Mouse (Mus musculus): ENCODE data around the gene Pigw.
"Not testable (repeated sequence)": the region's sequence is repeated elsewhere in the genome, so short reads cannot be mapped to it uniquely, and the experiment has no call there.

Pigw gene

DNA sequence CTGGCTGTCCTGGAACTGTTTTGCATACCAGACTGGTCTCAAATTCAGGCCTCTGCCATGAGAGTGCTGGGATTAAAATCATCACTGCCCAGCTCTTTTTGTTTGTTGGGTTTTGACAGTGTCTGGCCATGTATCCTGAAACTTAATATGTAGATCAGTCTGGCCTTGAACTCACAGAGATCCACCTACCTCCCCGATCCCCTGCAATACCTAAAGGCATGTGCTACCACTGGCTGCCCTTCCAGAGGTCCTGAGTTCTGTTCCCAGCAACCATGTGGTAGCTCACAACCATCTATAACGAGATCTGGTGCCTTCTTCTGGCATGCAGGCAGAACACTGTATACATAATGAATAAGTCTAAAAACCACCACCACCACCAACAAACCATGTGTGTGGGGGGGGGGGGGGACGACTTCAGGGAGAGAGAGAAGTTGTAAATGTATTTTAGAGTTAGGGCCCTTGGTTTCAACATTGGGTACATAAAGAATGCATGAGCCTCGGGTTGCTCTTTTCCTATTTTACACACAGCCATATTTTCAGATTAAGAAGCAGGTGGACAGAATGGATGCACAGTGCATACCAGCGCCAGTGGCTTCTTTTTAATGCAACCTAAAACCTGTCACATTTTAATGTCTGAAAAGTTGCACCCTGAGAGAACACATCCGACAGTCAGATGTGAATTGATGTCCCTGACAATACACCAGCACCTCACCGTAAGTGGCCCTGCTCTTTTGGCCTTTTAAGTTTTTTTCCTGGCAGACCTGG is 896 bp downstream of the Pigw start:
- DNase-seq (ENCODE audit: low spot score in 2 of 2), result no peak

DNA sequence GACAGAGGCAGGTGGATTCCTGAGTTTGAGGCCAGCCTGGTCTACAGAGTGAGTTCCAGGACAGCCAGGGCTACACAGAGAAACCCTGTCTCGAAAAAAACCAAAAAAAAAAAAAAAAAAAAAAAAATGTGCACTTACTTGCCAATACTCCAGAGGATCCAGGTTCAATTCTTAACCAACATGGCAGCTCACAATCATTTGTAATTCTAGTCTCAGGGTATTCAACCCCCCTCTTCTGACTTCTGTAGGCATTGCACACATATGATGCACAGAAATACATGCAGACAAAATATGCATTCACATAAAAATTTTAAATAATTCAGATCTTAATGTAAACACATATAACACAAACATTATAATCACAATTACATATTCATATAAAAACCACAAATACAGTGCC is 4.1 kb downstream of the Pigw start:
- DNase-seq (ENCODE audit: low spot score in 2 of 2), result not testable (repeated sequence)

DNA sequence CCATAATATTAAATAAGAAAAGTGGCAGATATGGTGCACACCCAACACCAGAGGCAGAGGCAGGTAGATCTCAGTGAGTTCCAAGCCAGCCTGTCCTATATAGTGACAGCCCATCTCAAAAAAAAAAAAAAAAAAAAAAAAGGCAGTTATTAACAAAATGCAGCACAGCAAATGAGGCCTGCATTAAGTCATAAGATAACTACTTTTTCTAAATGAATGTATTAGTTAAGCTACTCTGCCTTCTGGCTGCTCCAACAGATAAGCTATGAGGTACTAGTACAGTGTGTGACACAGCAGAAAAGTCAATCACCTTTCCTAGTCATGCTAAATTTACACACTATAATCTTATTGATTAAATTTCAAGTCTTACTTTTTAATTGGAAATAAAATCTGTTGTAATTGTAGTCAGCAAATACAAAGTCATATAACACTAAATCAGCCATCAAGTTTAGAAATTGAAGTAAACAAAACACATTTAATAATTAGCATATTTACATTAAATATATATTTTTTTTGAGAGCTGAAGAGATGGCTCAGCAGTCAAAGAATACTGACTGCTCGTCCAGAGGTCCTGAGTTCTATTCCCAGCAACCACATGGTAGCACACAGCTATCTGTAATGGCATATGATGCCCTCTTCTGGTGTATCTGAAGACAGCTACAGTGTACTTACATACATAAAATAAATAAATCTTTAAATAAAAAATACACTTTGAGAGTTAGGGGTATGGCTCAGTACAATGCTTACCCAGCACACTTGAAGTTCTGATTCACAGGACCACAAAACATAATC is 6.8 kb downstream of the Pigw start:
- no peak for DNase-seq (ENCODE audit: low spot score in 2 of 2)

- DNase-seq (ENCODE audit: low spot score in 2 of 2), result no peak
Measured at GRCm38 (mm10) chr11:84871548-84872069, 8.5 kb downstream of the Pigw start.

GRCm38 (mm10) chr11:84871046-84871445 is 9.0 kb downstream of the Pigw start:
- no peak for DNase-seq (ENCODE audit: low spot score in 2 of 2)

DNA sequence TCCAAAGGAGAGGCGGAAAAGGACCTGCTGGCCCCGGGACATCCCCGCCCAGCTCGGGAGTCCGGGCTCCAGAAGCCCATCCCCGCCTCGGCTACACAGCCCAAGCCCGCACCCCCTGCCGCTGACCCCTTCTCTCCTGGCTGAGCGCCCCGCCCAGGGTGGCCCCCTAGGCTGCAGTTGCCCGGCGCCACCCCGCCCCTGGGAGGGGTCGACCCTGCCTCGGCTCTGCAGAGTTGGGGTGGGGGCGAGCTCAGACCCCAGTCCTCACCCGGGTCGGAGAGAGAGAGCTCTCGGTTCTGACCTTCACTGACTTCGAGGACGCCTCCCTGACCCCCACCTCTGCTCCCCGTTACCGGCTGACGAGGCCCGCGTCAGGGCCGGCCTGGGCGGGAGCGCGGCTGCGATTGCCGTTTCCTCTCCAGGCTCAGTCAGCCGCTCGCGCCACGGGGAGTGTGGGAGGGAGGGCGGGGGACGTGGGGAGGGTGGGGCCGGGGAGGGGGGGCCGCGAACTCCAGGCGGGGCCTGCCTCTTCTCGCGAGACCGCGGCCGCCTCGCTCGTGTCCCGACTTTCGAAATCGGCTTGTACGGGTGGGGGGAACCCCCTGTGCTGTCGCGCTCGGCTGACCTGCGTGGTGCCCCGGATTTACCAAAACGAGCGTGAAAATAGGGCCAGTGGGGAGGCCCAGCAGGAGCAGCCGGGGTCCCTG is 9.6 kb downstream of the Pigw start, which contains the start of gene Ggnbp2:
Gene Ggnbp2 (minus strand): TSS at position 481 of the 707 bp plus-strand sequence.
- DNase-seq (ENCODE audit: low spot score in 2 of 2), result peak; percentile 82 to 89

DNA sequence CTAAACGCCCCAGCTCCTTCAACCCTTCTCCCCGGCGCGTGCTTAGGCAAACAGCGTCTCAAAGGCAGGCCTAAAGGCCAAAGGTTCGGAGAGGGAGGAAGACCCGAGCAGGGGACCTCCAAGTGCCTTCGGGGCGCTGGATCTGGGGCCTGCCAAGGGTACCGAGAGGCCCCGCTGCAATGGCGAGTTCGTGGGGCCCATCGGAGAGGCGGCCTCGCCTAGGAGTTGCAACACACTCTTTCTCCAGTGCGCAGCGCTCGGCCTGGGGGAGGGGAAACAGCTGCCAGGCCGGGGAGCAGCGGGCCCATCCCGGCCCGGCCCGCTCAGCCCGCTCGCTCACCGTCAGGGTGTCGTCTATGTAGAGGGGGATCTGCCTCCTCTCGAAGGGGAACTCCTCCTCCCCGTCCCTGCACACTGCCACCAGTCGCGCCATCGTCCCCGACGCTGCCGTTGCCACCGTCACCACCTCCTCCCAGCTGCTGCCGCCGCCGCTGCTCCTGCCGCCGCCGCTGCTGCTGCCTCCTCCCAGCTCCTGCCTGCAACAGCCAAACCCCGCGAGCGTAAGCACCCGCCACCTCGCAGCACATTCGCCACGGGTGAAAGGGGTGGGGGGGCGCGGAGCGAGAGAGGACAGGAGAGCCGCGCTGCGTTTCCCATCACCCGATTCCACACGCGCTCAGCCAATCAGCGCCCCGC is 10.4 kb downstream of the Pigw start:
- peak; percentile 88 to 97 for DNase-seq (ENCODE audit: low spot score in 2 of 2)

GRCm38 (mm10) chr11:84868786-84869259 is 11.3 kb downstream of the Pigw start:
- DNase-seq (ENCODE audit: low spot score in 2 of 2), result no peak

GRCm38 (mm10) chr11:84867586-84867985 is 12.5 kb downstream of the Pigw start:
- DNase-seq (ENCODE audit: low spot score in 2 of 2), result no peak

- DNase-seq (ENCODE audit: low spot score in 2 of 2), result no peak
Measured at GRCm38 (mm10) chr11:84865268-84865667, 14.8 kb downstream of the Pigw start.

DNA sequence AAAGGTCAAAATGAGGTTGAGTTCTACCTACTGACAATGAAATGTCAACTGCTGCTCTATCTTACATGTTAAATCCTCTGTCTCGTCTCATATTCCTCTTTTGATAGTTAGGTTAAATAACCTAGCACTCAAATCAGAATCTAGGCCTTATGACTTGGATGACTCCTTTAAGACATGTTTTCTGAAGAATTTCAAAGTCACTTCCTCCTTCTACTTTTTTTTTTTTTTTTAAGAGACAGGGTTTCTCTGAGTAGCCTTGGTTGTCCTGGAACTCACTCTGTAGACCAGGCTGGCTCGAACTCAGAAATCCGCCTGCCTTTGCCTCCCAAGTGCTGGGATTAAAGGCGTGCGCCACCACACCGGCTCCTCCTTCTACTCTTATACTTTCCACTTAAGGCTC is 24.8 kb downstream of the Pigw start:
- DNase-seq (ENCODE audit: low spot score in 2 of 2), result no peak

DNA sequence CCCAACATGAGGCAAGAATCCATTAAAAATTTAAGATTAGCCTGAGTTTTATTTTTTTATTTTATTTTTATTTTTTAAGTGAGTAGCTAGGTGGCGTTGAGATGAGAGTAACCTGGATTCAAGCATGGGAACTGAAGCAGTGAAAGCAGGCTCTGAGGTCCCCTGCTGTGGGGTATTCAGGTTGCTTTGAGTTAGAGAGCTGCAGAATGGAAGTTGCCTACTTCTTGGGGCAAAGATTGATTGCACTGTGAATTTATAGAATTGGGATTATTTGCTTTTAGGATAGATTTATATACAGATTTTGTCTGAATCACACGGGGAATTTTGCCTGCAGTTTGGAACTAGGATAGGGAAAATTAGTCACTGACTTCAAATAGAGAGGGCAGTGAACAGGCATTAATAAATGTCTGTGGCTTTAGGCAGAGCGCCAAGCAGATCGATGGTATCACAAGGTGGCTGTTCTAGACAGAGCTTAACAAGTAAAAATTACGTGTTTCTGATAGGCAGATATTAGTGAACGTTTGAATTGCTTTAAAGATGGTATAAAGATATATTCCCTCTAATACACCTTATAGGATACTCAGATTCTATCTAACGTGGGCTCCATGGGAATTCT is 32.5 kb downstream of the Pigw start:
- DNase-seq (ENCODE audit: low spot score in 2 of 2), result no peak

DNA sequence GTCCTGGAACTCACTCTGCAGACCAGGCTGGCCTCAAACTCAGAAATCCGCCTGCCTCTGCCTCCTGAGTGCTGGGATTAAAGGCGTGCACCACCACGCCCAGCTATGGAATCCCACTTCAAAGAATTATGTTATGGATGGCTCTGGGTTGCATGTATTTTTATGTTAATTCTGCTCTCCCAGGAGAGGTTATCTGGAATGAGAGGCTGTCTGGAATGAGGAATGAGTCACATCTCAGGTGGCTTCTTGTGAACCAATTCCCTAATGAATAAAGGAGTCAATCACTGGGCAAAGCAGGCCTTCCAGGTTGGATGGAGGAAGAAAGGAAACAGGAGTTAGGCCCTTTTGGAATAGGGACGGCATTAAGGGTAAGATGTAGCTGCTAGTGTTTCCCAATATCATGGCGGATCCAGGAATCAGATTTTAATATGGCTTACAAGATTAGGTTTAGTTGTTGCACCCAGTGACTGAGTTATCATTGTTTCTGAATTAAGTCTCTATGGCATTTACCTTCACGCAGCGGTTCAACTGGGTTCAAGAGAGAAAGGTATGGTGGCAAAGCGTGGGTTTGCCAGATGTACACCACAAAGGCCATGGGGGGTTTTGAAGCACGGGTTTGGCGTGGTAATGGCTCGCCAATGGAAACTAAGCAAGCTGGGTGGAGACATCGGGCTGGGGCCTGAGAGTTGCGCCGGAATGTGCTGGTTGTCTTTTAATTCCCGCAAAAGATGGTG is 33.2 kb downstream of the Pigw start:
- no peak for DNase-seq (ENCODE audit: low spot score in 2 of 2)

GRCm38 (mm10) chr11:84839330-84839729 is 40.8 kb downstream of the Pigw start:
- DNase-seq (ENCODE audit: low spot score in 2 of 2), result no peak

DNA sequence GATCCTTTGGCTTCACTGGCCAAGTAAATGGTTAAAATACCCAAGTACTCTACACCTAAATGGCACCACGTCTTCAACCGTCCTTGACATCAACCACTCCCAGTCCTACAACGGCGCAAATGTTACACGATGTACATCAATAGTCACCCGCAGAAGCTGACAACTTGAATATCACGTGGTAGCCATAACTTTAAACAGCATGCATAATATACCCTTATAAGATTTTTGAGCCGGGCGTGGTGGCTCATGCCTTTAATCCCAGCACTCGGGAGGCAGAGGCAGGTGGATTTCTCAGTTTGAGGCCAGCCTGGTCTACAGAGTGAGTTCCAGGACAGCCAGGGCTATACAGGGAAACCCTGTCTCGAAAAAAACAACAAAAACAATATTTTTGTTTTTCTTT is 50.6 kb downstream of the Pigw start:
- not testable (repeated sequence) for DNase-seq (ENCODE audit: low spot score in 2 of 2)

GRCm38 (mm10) chr11:84828516-84829399 is 51.3 kb downstream of the Pigw start, which contains the start of gene Dhrs11:
TSS of gene Dhrs11 (minus strand) at chr11:84828994.
- DNase-seq (ENCODE audit: low spot score in 2 of 2), result peak; percentile 79 to 91

DNA sequence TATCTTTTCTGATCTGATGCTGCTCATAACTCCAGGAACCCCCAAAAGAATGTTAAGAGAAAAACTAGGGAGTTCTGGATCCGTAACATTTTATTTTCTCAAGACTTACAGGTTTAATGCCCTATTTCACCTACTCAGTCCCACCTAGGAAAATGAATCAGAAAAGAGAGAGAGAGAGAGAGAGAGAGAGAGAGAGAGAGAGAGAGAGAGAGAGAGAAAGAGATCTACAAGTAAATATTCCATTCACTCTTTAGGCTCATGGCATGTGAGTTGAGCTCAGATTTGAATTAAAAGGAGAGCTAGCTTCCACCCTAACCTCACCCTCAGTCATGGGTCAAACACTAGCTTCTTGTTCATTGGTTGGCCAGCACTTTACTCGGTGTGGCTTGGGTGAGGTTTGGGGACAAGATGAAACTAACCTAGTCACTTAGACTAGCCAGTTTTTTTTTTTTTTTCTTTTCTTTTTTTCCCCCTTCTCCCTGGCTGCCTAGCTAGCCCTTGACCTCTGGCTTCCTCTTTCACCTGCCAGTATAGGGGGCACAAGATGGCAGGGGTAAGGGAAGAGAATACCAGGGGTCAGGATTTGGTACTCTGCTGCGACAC is 52.1 kb downstream of the Pigw start:
- no peak for DNase-seq (ENCODE audit: low spot score in 2 of 2)

- no peak for DNase-seq (ENCODE audit: low spot score in 2 of 2)
Measured at GRCm38 (mm10) chr11:84827492-84827891, 52.6 kb downstream of the Pigw start.

Measured in cerebellum, postnatal 4 days (tissue).